ENCODE assay signal across 1 mouse cellular context in genomic region chr7:138850083-138850482, GRCm38 (mm10).
TF ChIP-seq lines count a peak whose summit lies in the region.

No protein-coding gene starts in this region.

TF ChIP-seq in ES-E14, 5 proteins besides CTCF, POLR2A, EP300 and RAD21 (continued from another document):
- TF ChIP-seq MAFK (IDR thresholded peaks at IDR 0.05; ENCODE audit: insufficient read depth, low read depth, low read length) (0 out of 2 replicates have a peak, but pooled peaks have one; percentile 3), ZC3H11A (IDR thresholded peaks at IDR 0.05; ENCODE audit: borderline replicate concordance, low read depth, low read length) (no peak)
